Mouse (Mus musculus) bone marrow, adult 2 months (tissue): ENCODE measurements around the gene Snap91. TPM values are rescaled to one million over a fixed set of nuclear protein-coding genes. Genes with fewer than 3 reads are reported as not detected.

Source experiments
- H3K27ac ChIP-seq: fragments of 200-500 bp; 2 replicates; pipeline ENCODE4 v1.5.1; 2012; ENCODE audit warnings: low read depth, mild to moderate bottlenecking, control low read depth, inconsistent platforms, low read length; ENCODE audit not compliant: control insufficient read depth, poor library complexity, insufficient read depth
- H3K4me1 ChIP-seq: fragments of 200-500 bp; 2 replicates; pipeline ENCODE4 v1.6.1; 2011; ENCODE audit warnings: low read length; ENCODE audit not compliant: control insufficient read depth, insufficient read depth
- H3K4me3 ChIP-seq: fragments of 200-500 bp; replicated peaks from 2 replicates; pipeline ENCODE3; 2011; ENCODE audit warnings: mild to moderate bottlenecking, low read depth, low read length, control low read depth; ENCODE audit not compliant: control insufficient read depth
- CTCF ChIP-seq: fragments of 200-500 bp; IDR thresholded peaks from 2 replicates; pipeline ENCODE4 v1.5.1; 2011; ENCODE audit warnings: low read length, control low read depth; ENCODE audit not compliant: control insufficient read depth, insufficient read depth
- POLR2A ChIP-seq: fragments of 200-500 bp; IDR thresholded peaks from 2 replicates; pipeline ENCODE4 v1.6.1; 2011; ENCODE audit warnings: low read depth, mild to moderate bottlenecking, control low read depth, low read length, borderline replicate concordance; ENCODE audit not compliant: control insufficient read depth
- WGBS: fragments of 180-500 bp; shearing (Covaris S2); methylation state at CpG from one replicate; pipeline ENCODE4 v1.1.7; 2018; 5-methylcytosine and 5-hydroxymethylcytosine counted together
- polyA plus RNA-seq: library from polyadenylated mRNA; stranded (reverse); fragments of >200 nt; gene quantifications from 2 replicates; pipeline ENCODE4 v1.2.4, GENCODE M21; 2011; ENCODE audit warnings: low replicate concordance; ENCODE audit not compliant: missing spikeins, insufficient read depth, insufficient read length

Snap91 gene
- polyA plus RNA-seq, 1 experiment = 0.85 TPM

DNA sequence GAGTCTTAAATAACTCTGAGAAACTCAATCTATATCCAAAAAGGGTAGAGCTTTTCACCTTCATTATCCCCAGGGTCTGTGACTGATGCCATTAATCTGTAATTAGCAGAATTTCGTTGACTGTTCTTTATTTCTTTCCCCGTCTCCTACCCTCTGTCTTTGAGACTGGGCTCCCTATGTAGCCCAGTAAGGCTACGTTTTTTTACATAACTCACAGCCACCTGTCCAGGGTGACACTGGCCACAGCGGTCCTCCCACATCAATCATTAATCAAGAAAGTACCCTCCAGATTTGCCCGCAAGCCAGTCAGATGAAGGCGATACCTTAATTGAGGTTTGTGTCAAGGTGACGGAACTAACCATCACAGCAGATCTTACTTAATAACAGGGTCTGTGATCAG lies 81.4 kb downstream of the Snap91 start:
- 81% methylated on average over 7 of the region's 7 CpGs for WGBS
- H3K4me3 ChIP-seq = no peak overlapping the region

DNA sequence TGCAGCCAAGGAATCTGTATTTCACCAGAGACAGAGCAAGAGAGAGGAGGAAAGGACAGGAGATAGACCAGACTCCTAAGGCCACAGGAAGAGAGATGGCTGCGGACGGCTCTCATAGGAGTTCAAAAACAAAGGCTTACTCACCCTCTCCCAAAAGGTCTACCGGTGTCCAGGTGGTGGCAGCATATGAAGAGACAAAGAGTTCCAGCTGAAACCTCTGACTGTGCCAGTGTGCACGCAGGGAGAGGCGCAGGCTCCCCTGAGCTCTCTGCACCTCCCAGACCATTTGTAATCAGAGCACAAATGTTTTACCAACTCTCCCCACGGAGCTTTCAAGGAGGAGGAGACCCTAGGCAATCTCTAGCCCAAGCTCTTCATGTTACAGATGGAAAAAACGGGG lies 81.8 kb downstream of the Snap91 start:
- H3K4me3 ChIP-seq = no peak overlapping the region
- H3K4me1 ChIP-seq = no peaks in the 10 kb centered on the region
- 57% methylated on average over 7 of the region's 7 CpGs for WGBS
- no peak for TF ChIP-seq POLR2A
- TF ChIP-seq CTCF = no peak
- H3K27ac ChIP-seq = no peak overlapping the region

More for the DNA sequence above, 81.4 kb downstream of the Snap91 start:
- TF ChIP-seq CTCF = no peak
- TF ChIP-seq POLR2A = no peak
- H3K4me1 ChIP-seq = no peaks in the 10 kb centered on the region
- H3K27ac ChIP-seq = no peak overlapping the region

DNA sequence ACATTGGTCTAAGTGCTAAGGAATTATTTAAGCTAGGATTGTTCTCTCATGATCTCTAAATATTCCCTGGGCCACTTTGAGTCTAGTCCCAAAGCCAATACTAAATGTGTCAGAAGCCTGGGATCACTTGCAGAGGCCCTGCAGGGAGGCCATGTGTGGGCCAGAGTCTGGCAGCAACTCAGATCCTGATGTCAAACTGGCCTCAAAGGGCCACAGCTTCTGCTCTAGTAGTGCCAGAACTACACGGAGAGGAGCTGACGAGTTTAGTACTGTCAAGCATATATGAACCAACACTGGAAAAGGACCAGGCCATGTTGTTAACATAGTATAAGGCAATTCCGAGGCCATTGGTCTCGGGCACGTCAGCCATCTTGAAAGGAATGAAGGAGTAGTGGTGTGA lies 82.3 kb downstream of the Snap91 start:
- 82% methylated on average over 5 of the region's 5 CpGs for WGBS

DNA sequence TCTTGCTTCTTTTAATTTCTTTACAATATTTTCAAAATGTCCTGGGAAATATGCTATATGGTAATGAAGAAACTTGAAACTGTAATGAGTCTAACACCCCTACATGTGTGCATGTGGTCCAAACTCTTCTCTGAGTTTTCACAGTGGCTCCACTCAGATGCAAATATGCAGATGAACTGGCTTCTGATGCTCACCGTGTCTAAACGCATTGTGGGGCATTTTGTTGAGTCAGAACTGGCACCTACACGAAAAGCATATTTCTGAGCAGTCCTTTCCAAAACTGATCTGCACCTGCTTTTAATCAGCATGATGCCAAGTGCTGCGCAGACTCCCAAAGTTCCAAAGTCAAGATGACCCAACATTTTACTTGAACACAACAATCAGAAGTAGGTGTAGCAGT lies 82.9 kb downstream of the Snap91 start:
- 77% methylated on average over 4 of the region's 4 CpGs for WGBS
- Histone ChIP-seq H3K4me1 (no peaks in the 10 kb centered on the region), H3K27ac (no peak overlapping the region), H3K4me3 (no peak overlapping the region)
- TF ChIP-seq POLR2A = no peak
- no peak for TF ChIP-seq CTCF

More for the DNA sequence above, 82.3 kb downstream of the Snap91 start:
- H3K4me1 ChIP-seq = no peaks in the 10 kb centered on the region
- H3K27ac ChIP-seq = no peak overlapping the region
- TF ChIP-seq POLR2A = no peak
- no peak overlapping the region for H3K4me3 ChIP-seq

DNA sequence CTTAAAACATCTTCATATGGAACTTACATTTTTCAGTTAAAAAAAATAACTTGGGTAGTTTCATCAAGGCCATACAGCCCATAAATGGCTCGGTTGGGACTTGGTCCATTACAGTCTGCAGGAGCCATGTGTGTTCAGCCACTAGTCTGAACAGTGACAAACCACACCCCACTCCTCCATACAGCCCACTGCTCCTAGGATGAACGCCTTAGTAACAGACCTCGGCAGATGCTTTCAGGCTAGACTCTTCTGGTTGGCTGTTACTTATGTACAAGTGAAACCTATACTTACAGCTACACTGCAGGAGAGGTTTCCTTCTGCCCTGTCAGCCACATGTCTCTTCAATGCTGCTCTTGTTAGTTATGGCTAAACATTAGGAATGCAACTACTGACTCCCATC lies 85.2 kb downstream of the Snap91 start:
- Histone ChIP-seq H3K4me3 (no peak overlapping the region), H3K4me1 (no peaks in the 10 kb centered on the region), H3K27ac (no peak overlapping the region)
- WGBS = 66% methylated on average over 3 of the region's 3 CpGs
- TF ChIP-seq POLR2A (no peak), CTCF (no peak)

DNA sequence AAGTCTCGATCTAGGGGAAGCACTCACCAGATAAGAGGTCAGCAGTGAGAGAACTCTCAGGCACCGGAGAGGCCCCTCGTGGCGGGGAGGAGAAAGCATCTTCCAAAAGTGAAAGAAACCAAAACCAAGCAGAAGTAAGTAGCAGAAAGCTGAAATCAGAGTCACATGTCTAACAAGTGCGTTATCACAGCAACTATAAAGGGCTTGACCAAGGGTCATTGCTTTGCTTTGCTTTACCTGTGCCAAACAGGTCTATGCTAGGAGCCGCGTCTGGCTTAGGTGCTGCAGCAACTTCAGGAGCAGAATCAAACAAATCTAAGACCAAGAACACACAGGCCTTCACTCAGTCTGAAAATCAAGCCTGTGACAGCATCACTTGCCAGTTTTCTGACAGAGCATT lies 88.5 kb downstream of the Snap91 start:
- WGBS = 64% methylated on average over 7 of the region's 7 CpGs
- Histone ChIP-seq H3K27ac (no peak overlapping the region), H3K4me3 (no peak overlapping the region), H3K4me1 (no peaks in the 10 kb centered on the region)
- TF ChIP-seq CTCF (no peak), POLR2A (no peak)

DNA sequence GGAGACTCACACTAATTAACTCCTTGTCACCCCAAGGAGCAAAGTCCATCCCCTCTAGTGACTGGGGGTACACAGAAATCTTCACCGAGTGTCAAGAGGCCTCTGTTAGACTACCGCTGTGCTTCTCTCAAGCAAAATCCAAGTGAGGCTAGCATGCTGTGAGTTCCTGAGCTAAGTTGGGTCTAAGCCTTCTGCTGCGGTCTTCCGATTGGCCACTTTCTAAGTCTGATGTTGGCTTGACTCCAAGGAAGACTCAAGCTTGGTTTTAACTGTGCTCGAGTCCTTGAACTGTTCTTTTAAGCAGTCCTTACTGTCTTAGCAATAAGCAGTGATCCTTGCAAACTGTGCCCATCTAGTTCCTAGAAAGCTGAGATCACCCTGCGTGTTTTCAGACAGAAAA lies 91.3 kb downstream of the Snap91 start:
- no peak overlapping the region for H3K27ac ChIP-seq
- H3K4me3 ChIP-seq = no peak overlapping the region
- H3K4me1 ChIP-seq = no peaks in the 10 kb centered on the region
- WGBS = 82% methylated on average over 6 of the region's 6 CpGs
- TF ChIP-seq CTCF (no peak), POLR2A (no peak)

DNA sequence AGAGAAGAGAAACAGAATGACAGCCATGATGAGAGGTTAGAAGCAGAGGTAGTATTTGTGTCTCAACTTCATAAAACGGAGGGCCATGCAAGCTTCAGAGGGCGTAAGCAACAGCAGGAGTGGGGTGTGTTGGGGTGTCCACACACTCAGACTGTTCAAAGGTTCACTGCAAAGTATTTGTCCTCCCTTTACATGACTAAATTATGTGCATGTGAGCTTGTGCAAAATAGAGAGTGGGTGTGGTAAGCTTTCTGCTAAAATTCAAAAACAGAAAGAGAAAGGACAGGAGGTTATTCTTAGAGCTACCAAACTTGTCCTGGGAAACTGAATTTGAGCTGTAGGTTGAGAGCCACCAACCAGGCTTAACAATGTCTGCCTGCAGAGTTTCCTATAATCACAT lies 97.6 kb downstream of the Snap91 start:
- Histone ChIP-seq H3K4me3 (no peak overlapping the region), H3K27ac (no peak overlapping the region), H3K4me1 (no peaks in the 10 kb centered on the region)
- TF ChIP-seq POLR2A = no peak
- no peak for TF ChIP-seq CTCF
- 80% methylated on average over 2 of the region's 2 CpGs for WGBS

DNA sequence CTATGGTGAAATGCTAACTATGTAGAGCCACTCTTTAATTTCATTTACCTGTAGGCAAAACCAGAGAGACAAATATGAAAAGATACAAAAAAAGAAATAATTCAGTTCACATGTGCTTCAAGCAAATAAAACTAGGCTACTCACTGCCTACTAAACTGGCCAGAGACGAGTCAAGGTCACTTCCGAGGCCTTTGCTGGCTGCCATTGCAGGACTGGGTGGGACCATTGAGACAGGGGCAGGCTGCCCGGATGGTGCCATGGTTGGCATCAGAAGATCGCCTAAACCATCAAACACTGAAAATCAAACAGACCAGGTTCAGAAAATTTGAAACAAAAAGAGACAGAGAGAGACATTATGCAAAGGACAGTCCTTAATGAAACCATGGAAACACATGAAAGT lies 99.0 kb downstream of the Snap91 start:
- no peak for TF ChIP-seq POLR2A
- no peak for TF ChIP-seq CTCF
- WGBS = 80% methylated on average over 4 of the region's 4 CpGs
- Histone ChIP-seq H3K4me1 (no peaks in the 10 kb centered on the region), H3K27ac (no peak overlapping the region), H3K4me3 (no peak overlapping the region)

DNA sequence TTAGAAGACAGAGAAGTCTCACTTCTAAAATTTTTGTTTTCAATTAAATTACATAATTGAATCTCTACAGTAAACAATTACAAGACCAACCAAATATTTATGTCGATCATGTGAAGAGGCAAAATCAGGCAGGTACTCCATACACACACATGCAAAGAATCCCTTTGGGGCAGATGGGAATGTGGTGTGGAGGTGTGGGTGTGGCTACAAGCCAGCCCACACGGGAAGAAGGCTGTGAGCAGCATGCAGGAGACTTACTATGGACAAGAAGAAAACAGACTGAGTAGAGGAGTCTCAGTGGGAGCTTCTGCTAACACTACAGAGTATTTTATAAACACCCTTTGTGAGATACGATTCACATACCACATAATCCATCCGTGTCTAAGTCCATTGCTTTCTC lies 102.2 kb downstream of the Snap91 start:
- no peak overlapping the region for H3K27ac ChIP-seq
- WGBS = 69% methylated on average over 4 of the region's 4 CpGs
- H3K4me3 ChIP-seq = no peak overlapping the region
- H3K4me1 ChIP-seq = no peaks in the 10 kb centered on the region
- no peak for TF ChIP-seq POLR2A
- TF ChIP-seq CTCF = no peak
